Mouse (Mus musculus) heart, embryonic 11.5 days (tissue): ENCODE measurements at regions not wholly inside any gene's neighbourhood (a gene's known extent, or its start where the extent isn't known, plus 50 kb on each side); places are given as distances from the start of the nearest gene placed in this dataset.

Experiments used
- ATAC-seq: fragments of 200-750 bp; cut with Nextera tagmentation; replicated peaks from 2 replicates; pipeline ENCODE4 v1.8.0; 2017; ENCODE audit warnings: moderate library complexity; ENCODE audit not compliant: insufficient number of reproducible peaks, low FRiP score, low TSS enrichment
- H3K27ac ChIP-seq: fragments of 300-500 bp; sonication (generic); 2 replicates; pipeline ENCODE4 v1.5.1; 2014; ENCODE audit warnings: mild to moderate bottlenecking, low read depth, low read length
- H3K27me3 ChIP-seq: fragments of 300-500 bp; sonication (generic); 2 replicates; pipeline ENCODE4 v1.6.1; 2014; ENCODE audit warnings: mild to moderate bottlenecking, low read length, mixed read lengths; ENCODE audit not compliant: control insufficient read depth, insufficient read depth
- H3K36me3 ChIP-seq: fragments of 300-500 bp; sonication (generic); 2 replicates; pipeline ENCODE4 v1.6.1; 2014; ENCODE audit warnings: mild to moderate bottlenecking, low read length, moderate library complexity, mixed read lengths; ENCODE audit not compliant: control insufficient read depth, insufficient read depth
- H3K4me1 ChIP-seq: fragments of 300-500 bp; sonication (generic); 2 replicates; pipeline ENCODE4 v1.6.1; 2014; ENCODE audit warnings: low read length; ENCODE audit not compliant: control insufficient read depth, insufficient read depth
- H3K4me2 ChIP-seq: fragments of 300-500 bp; sonication (generic); 2 replicates; pipeline ENCODE4 v1.6.1; 2014; ENCODE audit warnings: mild to moderate bottlenecking, moderate library complexity
- H3K4me3 ChIP-seq: fragments of 300-500 bp; sonication (generic); 2 replicates; pipeline ENCODE4 v1.5.1; 2014; ENCODE audit warnings: low read depth, low read length
- H3K9ac ChIP-seq: fragments of 300-500 bp; sonication (generic); 2 replicates; pipeline ENCODE4 v1.6.1; 2014; ENCODE audit warnings: mild to moderate bottlenecking, low read depth, low read length, moderate library complexity
- H3K9me3 ChIP-seq: fragments of 300-500 bp; sonication (generic); replicated peaks from 2 replicates; pipeline ENCODE4 v1.6.1; 2016; ENCODE audit warnings: low read length; ENCODE audit not compliant: control insufficient read depth
- WGBS: fragments of 180-500 bp; shearing (Covaris S2); extraction: QIAGEN DNeasy Blood & Tissue Kit; methylation state at CpG from one replicate; pipeline ENCODE4 v1.1.7; 2014; ENCODE audit not compliant: insufficient replicate concordance; 5-methylcytosine and 5-hydroxymethylcytosine counted together

DNA sequence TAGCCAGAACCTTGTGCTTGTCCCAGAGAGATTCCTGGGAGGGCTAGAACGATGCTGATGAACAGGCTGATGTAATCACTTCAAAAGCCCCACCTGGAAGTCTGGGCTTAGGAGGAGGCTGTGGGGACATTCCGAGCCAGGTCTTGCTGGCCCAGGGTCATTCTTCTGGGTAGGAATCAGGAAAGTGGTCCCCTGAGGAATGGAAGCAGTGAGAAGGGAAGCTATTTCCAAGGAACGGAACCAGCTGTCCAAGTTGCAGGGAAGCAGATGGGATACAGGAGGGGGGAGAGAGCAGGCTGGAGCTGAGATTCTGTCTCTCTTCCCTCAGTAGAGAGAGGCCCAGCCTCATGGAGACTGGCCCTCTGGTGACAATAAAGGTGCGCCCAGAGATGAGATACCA, 243.9 kb downstream of the Tcf7l2 start:
- no peak for ATAC-seq
- Histone ChIP-seq H3K27me3 (no peaks in the 10 kb centered on the region), H3K4me1 (no peaks in the 10 kb centered on the region), H3K36me3 (no peaks in the 10 kb centered on the region), H3K9ac (no peak overlapping the region), H3K9me3 (no peaks in the 10 kb centered on the region), H3K4me3 (no peak overlapping the region), H3K4me2 (no peak overlapping the region), H3K27ac (no peak overlapping the region)
- 75% methylated on average over 4 of the region's 4 CpGs for WGBS

DNA sequence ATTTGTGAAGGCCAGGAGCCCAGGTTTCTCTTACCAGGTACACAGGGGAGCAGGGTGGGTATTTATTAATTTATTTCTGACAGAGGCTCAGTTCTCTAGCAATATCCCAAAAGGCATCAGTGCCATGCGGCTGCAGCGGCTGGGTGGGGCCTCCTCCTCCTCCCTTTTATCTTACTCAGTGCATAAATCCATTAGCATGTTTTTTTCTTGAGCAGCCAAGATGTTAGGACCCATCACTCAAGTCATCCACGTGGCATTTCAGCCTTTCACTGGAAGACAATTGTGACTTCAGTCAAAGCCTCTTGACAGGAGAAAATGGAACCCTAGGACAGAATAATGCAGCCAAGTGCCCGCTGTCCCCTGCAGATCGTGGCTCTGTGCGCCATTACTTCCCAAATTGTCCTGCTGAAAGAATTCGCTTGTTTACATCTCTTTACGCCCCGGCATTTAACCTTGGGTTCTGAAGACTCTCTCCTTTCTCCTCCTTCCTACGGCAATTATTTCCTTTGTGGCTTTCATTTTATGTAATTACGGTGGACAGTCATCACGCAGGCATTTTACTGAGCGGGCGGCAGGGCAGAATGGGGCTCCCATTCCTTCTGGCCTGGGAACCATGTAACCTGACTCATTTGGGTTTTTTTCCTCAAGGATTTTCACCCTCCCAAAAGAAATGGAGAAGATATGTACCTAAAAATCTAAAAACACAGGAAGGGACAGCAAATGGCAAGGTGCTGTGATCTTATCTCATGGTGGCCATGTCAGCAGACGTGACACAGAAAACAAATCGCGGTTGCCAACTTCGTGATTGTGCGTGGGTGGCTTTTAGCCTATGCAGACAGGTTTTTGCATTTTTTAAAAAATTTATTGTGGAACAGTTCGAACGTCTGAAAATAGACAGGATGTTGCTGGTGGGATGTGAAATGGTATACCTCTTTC, 250.4 kb downstream of the Tcf7l2 start:
- no peaks in the 10 kb centered on the region for H3K9me3 ChIP-seq
- no peaks in the 10 kb centered on the region for H3K4me1 ChIP-seq
- ATAC-seq = no peak
- H3K27ac ChIP-seq = no peak overlapping the region
- H3K36me3 ChIP-seq = no peaks in the 10 kb centered on the region
- 79% methylated on average over 21 of the region's 21 CpGs for WGBS
- H3K9ac ChIP-seq = no peak overlapping the region
- no peak overlapping the region for H3K4me3 ChIP-seq
- no peak overlapping the region for H3K4me2 ChIP-seq
- H3K27me3 ChIP-seq = no peaks in the 10 kb centered on the region

DNA sequence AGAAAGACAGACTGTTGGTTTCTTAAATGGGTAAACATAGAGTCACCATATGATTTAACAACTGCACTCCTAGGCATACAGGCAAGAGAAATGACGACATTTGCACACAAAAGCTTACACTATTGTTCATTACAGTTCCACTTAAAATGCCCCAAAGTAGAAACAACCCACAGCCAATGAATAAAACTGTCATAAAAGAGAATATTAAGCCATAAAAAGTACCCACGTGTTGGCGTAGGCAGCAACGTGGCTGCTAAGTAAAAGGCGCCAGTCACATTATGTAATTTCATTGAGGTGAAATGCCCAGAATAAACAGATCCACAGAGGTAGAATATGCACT, 251.1 kb downstream of the Tcf7l2 start:
- Histone ChIP-seq H3K36me3 (no peaks in the 10 kb centered on the region), H3K9me3 (no peaks in the 10 kb centered on the region), H3K4me1 (no peaks in the 10 kb centered on the region), H3K27me3 (no peaks in the 10 kb centered on the region), H3K9ac (no peak overlapping the region), H3K4me2 (no peak overlapping the region), H3K27ac (no peak overlapping the region), H3K4me3 (no peak overlapping the region)
- ATAC-seq = no peak
- 88% methylated on average over 5 of the region's 5 CpGs for WGBS

DNA sequence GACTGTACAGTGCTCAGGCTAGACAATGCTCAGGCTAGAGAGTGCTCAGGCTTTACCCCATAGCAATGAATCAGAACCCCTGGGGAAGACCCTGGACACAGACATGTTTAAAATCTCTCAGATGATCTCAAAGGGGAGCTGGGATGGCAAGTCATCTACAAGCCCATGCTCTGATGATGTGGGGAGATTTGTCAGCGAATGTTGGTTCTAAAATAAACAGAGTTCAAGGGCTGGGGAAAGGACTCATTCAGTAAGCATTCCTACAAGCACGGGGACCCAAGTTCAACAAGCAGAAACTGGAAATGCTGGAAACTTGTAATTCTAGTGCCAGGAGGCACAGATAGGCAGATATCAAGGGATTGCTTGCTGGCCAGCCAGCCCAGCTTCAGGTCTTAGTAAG, 254.1 kb downstream of the Tcf7l2 start:
- no peaks in the 10 kb centered on the region for H3K4me1 ChIP-seq
- no peaks in the 10 kb centered on the region for H3K9me3 ChIP-seq
- H3K4me3 ChIP-seq = no peak overlapping the region
- 65% methylated on average over 2 of the region's 2 CpGs for WGBS
- no peak for ATAC-seq
- H3K27me3 ChIP-seq = no peaks in the 10 kb centered on the region
- H3K36me3 ChIP-seq = no peaks in the 10 kb centered on the region
- no peak overlapping the region for H3K9ac ChIP-seq
- H3K27ac ChIP-seq = no peak overlapping the region
- no peak overlapping the region for H3K4me2 ChIP-seq

DNA sequence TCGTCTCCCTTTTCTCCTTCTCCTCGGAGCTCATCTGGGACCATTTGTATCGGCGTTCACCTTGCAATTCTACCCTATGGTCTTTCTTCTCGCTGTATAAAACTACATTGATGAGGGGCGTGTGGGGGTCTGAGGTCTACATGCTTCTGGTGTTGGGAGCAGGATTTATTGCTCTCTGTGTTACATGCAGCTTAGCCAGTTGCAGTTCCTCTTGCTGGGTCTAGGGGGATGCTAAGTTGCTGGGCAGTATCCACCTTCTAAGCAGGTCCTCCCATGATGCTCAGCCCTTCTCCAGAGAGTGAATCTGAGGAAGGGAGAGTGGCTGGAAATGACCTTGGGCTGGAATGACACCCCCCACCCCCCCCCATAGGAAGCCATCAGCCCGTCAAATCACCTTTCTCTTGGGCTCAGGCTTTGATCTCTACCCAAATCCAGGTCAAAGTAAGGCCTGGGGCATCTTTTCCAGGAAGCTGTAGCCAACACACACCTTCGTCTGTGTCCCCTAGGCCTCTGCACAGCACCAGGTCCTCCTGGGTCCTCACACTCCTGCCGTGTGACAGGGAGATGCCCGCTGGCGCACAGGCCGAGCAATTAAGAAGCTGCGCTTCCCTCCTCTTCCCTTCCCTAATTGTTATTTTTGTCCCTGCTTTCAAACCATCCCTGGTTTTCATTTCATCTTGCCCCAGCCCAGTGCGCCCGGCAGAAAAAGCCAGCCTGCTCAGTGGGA, 257.0 kb downstream of the Tcf7l2 start:
- 84% methylated on average over 15 of the region's 15 CpGs for WGBS

DNA sequence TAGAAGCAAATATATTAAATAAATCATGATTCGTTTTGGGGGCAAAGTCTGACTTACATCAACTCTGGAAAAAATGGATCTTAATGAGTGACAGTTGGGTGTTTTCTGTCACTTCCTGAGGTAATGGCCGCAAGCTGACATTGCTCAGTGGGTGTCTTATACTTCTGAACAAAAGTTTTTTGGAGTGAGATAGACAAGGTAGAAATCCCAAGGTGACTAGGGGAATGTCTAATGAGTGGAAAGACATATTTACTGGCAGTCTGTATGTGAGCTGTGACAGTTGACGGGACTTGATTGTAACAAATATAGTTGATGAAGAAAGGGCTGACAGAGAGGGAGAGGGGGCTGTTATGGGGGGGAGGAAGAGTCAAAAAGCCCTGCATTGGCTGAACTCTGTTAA, 257.8 kb downstream of the Tcf7l2 start:
- no peaks in the 10 kb centered on the region for H3K36me3 ChIP-seq
- H3K27ac ChIP-seq = no peak overlapping the region
- H3K4me2 ChIP-seq = no peak overlapping the region
- no peak overlapping the region for H3K4me3 ChIP-seq
- no peak for ATAC-seq
- H3K27me3 ChIP-seq = no peaks in the 10 kb centered on the region; the same call in 1 of the 2 replicates
- 75% methylated on average over 3 of the region's 3 CpGs for WGBS
- H3K4me1 ChIP-seq = no peaks in the 10 kb centered on the region
- no peak overlapping the region for H3K9ac ChIP-seq
- no peaks in the 10 kb centered on the region for H3K9me3 ChIP-seq

More for the DNA sequence above, 257.0 kb downstream of the Tcf7l2 start:
- no peak for ATAC-seq
- no peak overlapping the region for H3K4me3 ChIP-seq
- no peaks in the 10 kb centered on the region for H3K36me3 ChIP-seq
- no peaks in the 10 kb centered on the region for H3K9me3 ChIP-seq
- no peak overlapping the region for H3K9ac ChIP-seq
- no peak overlapping the region for H3K4me2 ChIP-seq
- no peak overlapping the region for H3K27ac ChIP-seq
- H3K4me1 ChIP-seq = no peaks in the 10 kb centered on the region
- H3K27me3 ChIP-seq = no peaks in the 10 kb centered on the region; the same call in 1 of the 2 replicates

DNA sequence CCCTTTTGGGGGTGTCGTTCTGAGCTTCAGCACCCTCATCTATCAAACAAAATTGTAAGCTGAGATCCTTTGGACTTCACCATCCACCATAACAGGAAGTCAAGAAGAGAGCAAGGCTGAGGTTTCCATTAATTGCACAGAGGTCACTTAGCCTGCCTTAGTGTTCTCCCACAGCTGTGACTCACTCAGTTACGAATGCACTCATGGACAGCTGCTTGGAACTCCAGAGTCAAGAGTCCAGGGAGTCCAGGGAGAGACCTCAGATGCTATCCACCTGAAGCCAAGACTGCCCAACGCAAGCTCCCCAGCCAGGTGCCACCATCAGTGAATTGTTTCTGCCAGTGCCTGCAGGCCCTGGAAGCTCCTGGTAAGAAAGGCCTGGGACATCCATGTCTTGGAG, 259.8 kb downstream of the Tcf7l2 start:
- H3K9me3 ChIP-seq = no peaks in the 10 kb centered on the region
- ATAC-seq = no peak
- H3K9ac ChIP-seq = no peak overlapping the region
- H3K36me3 ChIP-seq = no peaks in the 10 kb centered on the region
- no peaks in the 10 kb centered on the region; the same call in 1 of the 2 replicates for H3K27me3 ChIP-seq
- H3K4me3 ChIP-seq = no peak overlapping the region
- H3K4me1 ChIP-seq = peaks cover 2% of the 10 kb centered on the region; the same call in 1 of the 2 replicates
- WGBS = 76% methylated on average over 3 of the region's 3 CpGs
- no peak overlapping the region for H3K27ac ChIP-seq
- no peak overlapping the region for H3K4me2 ChIP-seq

DNA sequence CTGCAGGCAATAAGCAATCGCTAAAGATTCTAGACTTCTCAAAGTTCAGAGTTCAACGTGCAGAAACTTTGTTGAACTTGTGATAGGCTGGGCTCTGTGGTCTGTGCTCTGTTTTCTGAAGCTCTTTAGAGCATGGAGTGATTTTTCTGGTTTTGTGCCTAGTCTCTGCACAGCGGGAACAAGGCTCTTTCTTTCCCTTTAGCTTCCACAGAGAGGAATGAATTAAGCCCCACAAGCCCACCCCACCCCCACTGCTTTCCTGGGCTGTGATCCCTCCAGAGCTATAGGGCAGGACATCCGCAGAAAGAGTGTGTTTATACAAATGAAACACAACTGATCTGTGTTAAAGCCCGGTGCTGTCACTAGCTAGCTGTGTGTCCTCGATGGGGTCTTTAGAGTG, 264.3 kb downstream of the Tcf7l2 start:
- Histone ChIP-seq H3K9me3 (no peaks in the 10 kb centered on the region), H3K4me1 (peaks cover 4% of the 10 kb centered on the region; the same call in 1 of the 2 replicates), H3K9ac (no peak overlapping the region), H3K27ac (no peak overlapping the region), H3K36me3 (no peaks in the 10 kb centered on the region), H3K27me3 (no peaks in the 10 kb centered on the region; the same call in 1 of the 2 replicates), H3K4me2 (no peak overlapping the region), H3K4me3 (no peak overlapping the region)
- 52% methylated on average over 6 of the region's 6 CpGs for WGBS
- no peak for ATAC-seq
